Comparison of ENCODE assay signal across 11 mouse cellular contexts in the genomic region with DNA sequence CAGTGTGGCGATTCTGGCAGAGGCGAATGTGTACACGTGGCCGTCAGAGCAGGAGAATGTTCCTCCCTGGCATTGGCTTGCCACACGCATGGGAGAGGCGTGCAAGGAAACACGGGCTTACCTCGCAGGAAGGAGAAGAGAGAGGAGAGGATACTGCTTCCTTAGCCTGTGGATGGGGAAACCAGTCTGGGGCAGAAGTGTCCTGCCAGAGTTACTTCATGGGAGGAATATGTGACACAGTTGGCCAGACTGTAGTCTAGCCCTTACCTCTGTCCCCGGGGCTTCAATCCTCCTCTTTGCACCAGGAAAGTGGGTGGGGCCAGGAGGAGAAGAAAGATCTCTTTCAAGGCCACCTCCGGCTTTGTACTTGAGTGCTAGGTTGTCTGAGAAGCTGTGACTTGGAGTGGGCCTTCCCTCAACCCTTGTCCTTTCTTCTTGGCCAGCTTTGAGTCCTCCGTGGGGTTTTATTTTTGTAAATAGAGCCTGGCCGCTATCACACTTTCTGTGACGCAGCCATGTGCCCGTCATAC. TPM values are rescaled to one million over a fixed set of nuclear protein-coding genes. Genes with fewer than 3 reads are reported as not detected.
DNase-seq lines count a peak whose midpoint lies in the region; ATAC-seq lines count a peak whose summit lies in the region.
"Had no signal": no experiment of that assay in that cellular context is flagged by ENCODE, and none has a peak within 500 bp of the region (broad histone marks: within the 10 kb centered on the region; RNA-seq: fewer than 3 reads in every experiment).

No protein-coding gene starts in this region.

- H3K27me3 ChIP-seq in heart, embryonic 10.5 days (ENCODE audit: insufficient read depth, poor library complexity, severe bottlenecking), result no peaks in the 10 kb centered on the region
- H3K27me3 ChIP-seq in midbrain, embryonic 13.5 days, result no peaks in the 10 kb centered on the region
- H3K27me3 ChIP-seq in midbrain, embryonic 11.5 days (ENCODE audit: control insufficient read depth, insufficient read depth, low read length), result no peaks in the 10 kb centered on the region
- H3K27me3 ChIP-seq in hindbrain, embryonic 15.5 days, result no peaks in the 10 kb centered on the region
- no peaks in the 10 kb centered on the region for H3K27me3 ChIP-seq in stomach, embryonic 16.5 days (ENCODE audit: control insufficient read depth, insufficient read depth, low read length)
- H3K27me3 ChIP-seq: midbrain, embryonic 12.5 days had no signal

- H3K4me1 ChIP-seq in heart, embryonic 10.5 days, result peaks cover 55% of the 10 kb centered on the region
- peaks cover 50% of the 10 kb centered on the region for H3K4me1 ChIP-seq in midbrain, embryonic 13.5 days (replicated peaks)
- peaks cover 44% of the 10 kb centered on the region for H3K4me1 ChIP-seq in midbrain, embryonic 11.5 days (ENCODE audit: control insufficient read depth, insufficient read depth, low read length)
- peaks cover 65% of the 10 kb centered on the region for H3K4me1 ChIP-seq in hindbrain, embryonic 15.5 days (replicated peaks)
- H3K4me1 ChIP-seq in stomach, embryonic 16.5 days (ENCODE audit: control insufficient read depth, insufficient read depth, low read length), result peaks cover 64% of the 10 kb centered on the region

- ATAC-seq in midbrain, embryonic 13.5 days, result no peak
- no peak for ATAC-seq in midbrain, embryonic 11.5 days (ENCODE audit: low FRiP score)
- ATAC-seq in hindbrain, embryonic 15.5 days (ENCODE audit: low FRiP score, low read depth), result no peak
- ATAC-seq in stomach, embryonic 16.5 days (ENCODE audit: insufficient read depth, low FRiP score), result no peak

- intact Hi-C loops in heart, postnatal 36 days (cut with DNase I), result no loop called here

- no peak for DNase-seq in heart, embryonic 10.5 days (ENCODE audit: low spot score)
- no peak for DNase-seq in heart, postnatal 36 days
- no peak for DNase-seq in midbrain, embryonic 11.5 days (ENCODE audit: low spot score, missing footprints)
- no peak for DNase-seq in layer of hippocampus, adult 9-10 months (ENCODE audit: low spot score)
- no peak for DNase-seq in thymus, postnatal 25 days
- DNase-seq: left cerebral cortex, postnatal 4 days; right cerebral cortex, postnatal 4 days had no signal

- 0 out of 2 replicates have a peak, but pooled peaks cover 2% of the 10 kb centered on the region for H3K36me3 ChIP-seq in heart, embryonic 10.5 days
- H3K36me3 ChIP-seq in midbrain, embryonic 13.5 days, result no peaks in the 10 kb centered on the region
- no peaks in the 10 kb centered on the region for H3K36me3 ChIP-seq in midbrain, embryonic 11.5 days (ENCODE audit: control insufficient read depth, insufficient read depth, low read length)
- H3K36me3 ChIP-seq in hindbrain, embryonic 15.5 days, result no peaks in the 10 kb centered on the region
- no peaks in the 10 kb centered on the region for H3K36me3 ChIP-seq in stomach, embryonic 16.5 days (ENCODE audit: control insufficient read depth, insufficient read depth, low read length)
- H3K36me3 ChIP-seq: midbrain, embryonic 12.5 days had no signal

- H3K4me2 ChIP-seq in midbrain, embryonic 13.5 days (replicated peaks), result peak overlapping the region; percentile 71; the same call in 1 of the 2 replicates
- no peak overlapping the region for H3K4me2 ChIP-seq in midbrain, embryonic 11.5 days
- H3K4me2 ChIP-seq in hindbrain, embryonic 15.5 days, result peak overlapping the region; percentile 15; the same call in 1 of the 2 replicates
- peak overlapping the region; percentile 35 for H3K4me2 ChIP-seq in stomach, embryonic 16.5 days (ENCODE audit: low read depth, low read length)

- H3K9ac ChIP-seq in midbrain, embryonic 13.5 days (replicated peaks), result no peak overlapping the region
- H3K9ac ChIP-seq in midbrain, embryonic 11.5 days (ENCODE audit: low read length), result no peak overlapping the region
- no peak overlapping the region for H3K9ac ChIP-seq in hindbrain, embryonic 15.5 days
- H3K9ac ChIP-seq in stomach, embryonic 16.5 days (ENCODE audit: low read length), result peak overlapping the region; percentile 36
- H3K9ac ChIP-seq: midbrain, embryonic 12.5 days had no signal

- 76% methylated on average over 14 of the region's 14 CpGs for WGBS in heart, embryonic 10.5 days
- WGBS in midbrain, embryonic 13.5 days, result 82% methylated on average over 14 of the region's 14 CpGs
- WGBS in midbrain, embryonic 11.5 days, result 85% methylated on average over 14 of the region's 14 CpGs
- 82% methylated on average over 14 of the region's 14 CpGs for WGBS in hindbrain, embryonic 15.5 days
- 65% methylated on average over 14 of the region's 14 CpGs for WGBS in stomach, embryonic 16.5 days

- H3K27ac ChIP-seq in heart, embryonic 10.5 days, result peak overlapping the region; percentile 31; the same call in 1 of the 2 replicates
- no peak overlapping the region for H3K27ac ChIP-seq in midbrain, embryonic 13.5 days
- no peak overlapping the region for H3K27ac ChIP-seq in midbrain, embryonic 11.5 days (ENCODE audit: low read depth, low read length)
- H3K27ac ChIP-seq in hindbrain, embryonic 15.5 days (replicated peaks), result no peak overlapping the region
- H3K27ac ChIP-seq in stomach, embryonic 16.5 days (ENCODE audit: low read length), result peak overlapping the region; percentile 97
- H3K27ac ChIP-seq: midbrain, embryonic 12.5 days had no signal

- H3K4me3 ChIP-seq in heart, embryonic 10.5 days, result no peak overlapping the region
- no peak overlapping the region; the same call in 1 of the 2 replicates for H3K4me3 ChIP-seq in midbrain, embryonic 13.5 days (replicated peaks)
- no peak overlapping the region for H3K4me3 ChIP-seq in midbrain, embryonic 11.5 days (ENCODE audit: low read depth, low read length)
- H3K4me3 ChIP-seq in hindbrain, embryonic 15.5 days, result no peak overlapping the region
- H3K4me3 ChIP-seq in stomach, embryonic 16.5 days (replicated peaks; ENCODE audit: low read length), result no peak overlapping the region
- H3K4me3 ChIP-seq: midbrain, embryonic 12.5 days had no signal

- H3K9me3 ChIP-seq in heart, embryonic 10.5 days, result no peaks in the 10 kb centered on the region
- H3K9me3 ChIP-seq in midbrain, embryonic 13.5 days, result no peaks in the 10 kb centered on the region
- H3K9me3 ChIP-seq in midbrain, embryonic 11.5 days (ENCODE audit: control insufficient read depth, low read length), result no peaks in the 10 kb centered on the region
- no peaks in the 10 kb centered on the region for H3K9me3 ChIP-seq in hindbrain, embryonic 15.5 days
- H3K9me3 ChIP-seq in stomach, embryonic 16.5 days (replicated peaks; ENCODE audit: control insufficient read depth, low read length), result no peaks in the 10 kb centered on the region
- H3K9me3 ChIP-seq: midbrain, embryonic 12.5 days had no signal

RNA-seq across cellular contexts. Expression of a gene that starts 4.4 kb away (rescaled TPM):
- polyA plus RNA-seq in heart, embryonic 10.5 days (2016; fragmentation: Nextera tagmentation; extraction: Ambion mirVana), result 5.9 and 8.3 TPM in 2 replicates
- total RNA-seq in heart, postnatal 36 days (2021), result 10 to 100 TPM in 1 of 2 experiments, 1 to 10 TPM in 1; 8.9 to 10.6 TPM
- polyA plus RNA-seq in midbrain, embryonic 13.5 days (2015; fragmentation: Nextera tagmentation; extraction: Ambion mirVana), result 5.6 and 7.3 TPM in 2 replicates
- 6.3 and 6.8 TPM in 2 replicates for polyA plus RNA-seq in midbrain, embryonic 11.5 days (2014; fragmentation: Nextera tagmentation; extraction: Ambion mirVana)
- polyA plus RNA-seq in hindbrain, embryonic 15.5 days (2015; fragmentation: Nextera tagmentation; extraction: Ambion mirVana), result 7.5 and 9.5 TPM in 2 replicates
- polyA plus RNA-seq in stomach, embryonic 16.5 days (2015; fragmentation: Nextera tagmentation; extraction: Ambion mirVana), result 11.4 and 12.8 TPM in 2 replicates

RNA-seq across cellular contexts. Expression of a gene that starts 31.1 kb away (rescaled TPM):
- polyA plus RNA-seq in heart, embryonic 10.5 days (2016; fragmentation: Nextera tagmentation; extraction: Ambion mirVana), result 87.4 and 92.5 TPM in 2 replicates
- total RNA-seq in heart, postnatal 36 days (2021), result 10 to 100 TPM; 17.9 to 21.3 TPM
- polyA plus RNA-seq in midbrain, embryonic 13.5 days (2015; fragmentation: Nextera tagmentation; extraction: Ambion mirVana), result 133 and 147 TPM in 2 replicates
- 103 and 110 TPM in 2 replicates for polyA plus RNA-seq in midbrain, embryonic 11.5 days (2014; fragmentation: Nextera tagmentation; extraction: Ambion mirVana)
- polyA plus RNA-seq in hindbrain, embryonic 15.5 days (2015; fragmentation: Nextera tagmentation; extraction: Ambion mirVana), result 138 and 140 TPM in 2 replicates
- 104 and 106 TPM in 2 replicates for polyA plus RNA-seq in stomach, embryonic 16.5 days (2015; fragmentation: Nextera tagmentation; extraction: Ambion mirVana)

RNA-seq across cellular contexts. Expression of a gene that starts 35.1 kb away (rescaled TPM):
- 0.43 and 1.1 TPM in 2 replicates for polyA plus RNA-seq in heart, embryonic 10.5 days (2016; fragmentation: Nextera tagmentation; extraction: Ambion mirVana)
- under 1 TPM in 1 of 2 experiments, not detected in 1; 0.43 TPM for total RNA-seq in heart, postnatal 36 days (2021)
- polyA plus RNA-seq in midbrain, embryonic 13.5 days (2015; fragmentation: Nextera tagmentation; extraction: Ambion mirVana), result 4.8 TPM in 2 replicates
- polyA plus RNA-seq in midbrain, embryonic 11.5 days (2014; fragmentation: Nextera tagmentation; extraction: Ambion mirVana), result 2.0 and 2.1 TPM in 2 replicates
- 11.9 and 15.3 TPM in 2 replicates for polyA plus RNA-seq in hindbrain, embryonic 15.5 days (2015; fragmentation: Nextera tagmentation; extraction: Ambion mirVana)
- 0.56 and 0.67 TPM in 2 replicates for polyA plus RNA-seq in stomach, embryonic 16.5 days (2015; fragmentation: Nextera tagmentation; extraction: Ambion mirVana)

RNA-seq across cellular contexts. Expression of a gene that starts 36.0 kb away (rescaled TPM):
- 0.09 and 0.15 TPM in 2 replicates for polyA plus RNA-seq in heart, embryonic 10.5 days (2016; fragmentation: Nextera tagmentation; extraction: Ambion mirVana)
- not detected for total RNA-seq in heart, postnatal 36 days (2021)
- polyA plus RNA-seq in midbrain, embryonic 13.5 days (2015; fragmentation: Nextera tagmentation; extraction: Ambion mirVana), result 0.34 and 0.55 TPM in 2 replicates
- 0.25 and 0.49 TPM in 2 replicates for polyA plus RNA-seq in midbrain, embryonic 11.5 days (2014; fragmentation: Nextera tagmentation; extraction: Ambion mirVana)
- polyA plus RNA-seq in hindbrain, embryonic 15.5 days (2015; fragmentation: Nextera tagmentation; extraction: Ambion mirVana), result 0.79 and 0.87 TPM in 2 replicates
- 0.10 and 0.15 TPM in 2 replicates for polyA plus RNA-seq in stomach, embryonic 16.5 days (2015; fragmentation: Nextera tagmentation; extraction: Ambion mirVana)

RNA-seq across cellular contexts. Expression of a gene that starts 47.4 kb away (rescaled TPM):
- 39.8 and 49.0 TPM in 2 replicates for polyA plus RNA-seq in heart, embryonic 10.5 days (2016; fragmentation: Nextera tagmentation; extraction: Ambion mirVana)
- 10 to 100 TPM; 18.7 to 21.7 TPM for total RNA-seq in heart, postnatal 36 days (2021)
- polyA plus RNA-seq in midbrain, embryonic 13.5 days (2015; fragmentation: Nextera tagmentation; extraction: Ambion mirVana), result 15.2 and 16.3 TPM in 2 replicates
- 13.2 and 13.6 TPM in 2 replicates for polyA plus RNA-seq in midbrain, embryonic 11.5 days (2014; fragmentation: Nextera tagmentation; extraction: Ambion mirVana)
- polyA plus RNA-seq in hindbrain, embryonic 15.5 days (2015; fragmentation: Nextera tagmentation; extraction: Ambion mirVana), result 41.2 and 41.9 TPM in 2 replicates
- polyA plus RNA-seq in stomach, embryonic 16.5 days (2015; fragmentation: Nextera tagmentation; extraction: Ambion mirVana), result 19.8 and 22.9 TPM in 2 replicates

Comparison
In these comparisons a context has a peak if more than half of its experiments do, and no peak if none do; other contexts are left out.
1. H3K27ac ChIP-seq: peak in heart, embryonic 10.5 days (single experiment) and stomach, embryonic 16.5 days (single experiment); none in midbrain, embryonic 13.5 days (single experiment), midbrain, embryonic 11.5 days (single experiment) and hindbrain, embryonic 15.5 days (single experiment).